Mouse (Mus musculus) megakaryocyte progenitor cell, adult 5-6 weeks (primary cell): ENCODE measurements at regions not wholly inside any gene's neighbourhood (a gene's known extent, or its start where the extent isn't known, plus 50 kb on each side); places are given as distances from the start of the nearest gene placed in this dataset.
A peak's percentile ranks its signal among the peaks of the same experiment; 100 is the strongest.

Experiments used
- ATAC-seq: replicated peaks from 2 replicates; pipeline ENCODE4 v1.8.0; 2016; ENCODE audit warnings: mild to moderate bottlenecking, moderate TSS enrichment, inconsistent platforms; ENCODE audit not compliant: poor library complexity

DNA sequence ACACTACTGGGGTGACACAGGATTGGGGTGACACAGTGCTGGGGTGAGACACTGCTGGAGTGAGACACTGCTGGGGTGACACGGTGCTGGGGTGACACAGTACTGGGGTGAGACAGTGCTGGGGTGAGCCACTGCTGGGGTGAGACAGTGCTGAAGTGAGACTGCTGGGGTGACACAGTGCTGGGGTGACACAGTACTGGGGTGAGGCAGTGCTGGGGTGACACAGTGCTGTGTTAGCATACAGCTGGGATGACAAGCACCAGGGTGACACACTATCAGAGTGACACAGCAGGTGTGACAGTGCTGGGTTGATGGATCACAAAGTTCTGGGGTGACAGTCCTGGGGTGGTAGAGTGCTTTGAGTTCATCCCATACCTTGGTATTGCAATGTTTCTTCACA is 137.3 kb upstream of the Irx4 start:
- ATAC-seq = no peak

DNA sequence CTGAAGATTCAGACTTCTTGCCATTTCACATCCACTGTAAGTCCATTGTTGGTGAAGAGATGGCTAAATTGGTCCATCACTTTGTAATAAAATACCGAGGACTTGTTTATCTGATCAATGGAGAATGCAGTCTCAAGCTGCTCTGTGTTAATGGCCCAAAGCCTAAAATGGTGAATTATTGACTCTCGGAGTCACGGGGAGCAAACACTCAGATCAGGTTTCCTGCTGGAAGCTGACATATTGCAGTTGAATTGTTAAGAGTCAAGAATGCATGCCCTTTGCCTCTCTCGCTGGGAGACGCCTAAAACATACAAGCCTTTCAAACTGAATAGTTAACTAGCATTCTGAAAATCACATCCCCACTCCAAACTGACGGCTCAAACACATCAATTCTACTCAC is 129.0 kb upstream of the Irx4 start:
- no peak for ATAC-seq

- no peak for ATAC-seq
Observed at GRCm38 (mm10) chr13:73132746-73133145, 127.5 kb upstream of the Irx4 start.

DNA sequence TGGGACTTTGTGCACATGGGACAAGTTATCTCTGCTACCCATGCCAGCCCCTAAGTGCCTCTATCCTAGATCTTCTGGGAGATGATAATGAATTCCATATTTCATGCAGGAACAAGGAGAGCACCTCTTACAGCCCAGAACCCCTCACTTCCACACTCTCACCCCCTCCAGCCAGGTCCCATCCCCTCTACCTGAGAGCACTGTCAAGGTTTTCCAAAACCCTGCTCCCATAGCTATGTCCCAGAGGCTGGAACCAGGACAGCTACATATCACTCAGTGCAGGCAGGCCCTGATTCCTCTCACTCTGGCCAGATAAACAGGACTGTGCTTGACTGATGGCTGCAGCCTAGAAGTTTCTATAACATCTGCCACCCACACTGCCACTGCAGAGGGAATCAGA is 125.3 kb upstream of the Irx4 start:
- no peak for ATAC-seq

DNA sequence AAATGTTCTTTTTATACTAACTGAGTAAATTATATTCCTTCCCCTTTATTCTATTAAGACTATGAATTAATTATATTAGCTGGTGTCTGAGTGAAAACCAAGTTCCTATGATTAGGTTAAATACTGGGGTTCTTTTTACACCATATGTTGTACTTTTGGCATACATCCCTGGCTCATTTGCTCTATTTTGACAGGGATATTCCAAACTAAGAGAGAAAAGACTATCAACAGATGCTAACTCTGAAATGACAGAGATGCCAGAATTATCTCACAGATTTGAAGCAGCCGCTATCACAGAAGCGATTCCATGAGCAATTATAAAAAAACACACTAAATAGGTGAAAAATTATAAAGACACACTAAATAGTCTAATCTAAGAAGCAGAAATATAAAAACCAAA is 119.0 kb upstream of the Irx4 start:
- ATAC-seq = no peak

DNA sequence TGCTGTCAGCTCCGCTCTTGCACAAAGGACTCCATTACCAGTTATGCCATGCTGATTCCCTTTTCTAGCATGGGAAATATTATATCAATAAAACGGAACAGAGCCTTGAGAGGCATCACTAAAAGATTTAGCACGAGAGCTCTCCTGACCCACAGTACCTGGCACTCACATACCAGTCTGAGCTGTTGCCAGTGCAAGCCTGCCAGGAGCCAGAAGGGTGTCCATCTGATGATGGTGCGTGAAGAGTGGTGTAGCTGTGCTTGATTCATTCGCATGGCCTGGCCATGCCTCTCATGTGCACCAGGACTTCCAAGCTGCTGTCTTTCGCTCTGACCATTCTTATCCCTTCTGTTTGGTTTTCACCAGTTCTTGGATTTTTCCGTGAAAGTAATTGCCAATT is 102.3 kb upstream of the Irx4 start:
- no peak for ATAC-seq

- ATAC-seq = no peak
Observed at GRCm38 (mm10) chr13:73159454-73159853, 100.8 kb upstream of the Irx4 start.

DNA sequence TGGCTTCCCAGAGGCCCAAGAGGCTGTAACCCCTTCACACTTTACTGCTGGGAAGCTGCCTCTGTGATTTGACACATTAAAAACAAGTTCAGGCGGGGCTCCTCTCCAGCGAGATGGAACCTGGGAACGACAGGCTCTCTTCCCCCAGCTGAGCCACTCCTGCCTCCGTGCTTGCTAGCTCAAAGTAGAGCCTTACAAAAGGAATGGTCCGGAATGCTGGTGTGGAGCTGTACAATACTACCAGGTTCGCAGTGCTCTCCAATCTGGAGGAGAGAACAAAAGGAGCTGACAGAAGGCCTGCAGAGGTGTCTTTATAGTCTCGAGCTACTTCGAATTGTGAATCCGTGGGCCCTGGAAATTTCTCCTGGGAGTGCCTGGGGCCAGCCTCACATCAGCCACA is 100.4 kb upstream of the Irx4 start:
- no peak for ATAC-seq

- ATAC-seq = peak; percentile 92
Observed at GRCm38 (mm10) chr13:73160289-73160688, 100.0 kb upstream of the Irx4 start.

DNA sequence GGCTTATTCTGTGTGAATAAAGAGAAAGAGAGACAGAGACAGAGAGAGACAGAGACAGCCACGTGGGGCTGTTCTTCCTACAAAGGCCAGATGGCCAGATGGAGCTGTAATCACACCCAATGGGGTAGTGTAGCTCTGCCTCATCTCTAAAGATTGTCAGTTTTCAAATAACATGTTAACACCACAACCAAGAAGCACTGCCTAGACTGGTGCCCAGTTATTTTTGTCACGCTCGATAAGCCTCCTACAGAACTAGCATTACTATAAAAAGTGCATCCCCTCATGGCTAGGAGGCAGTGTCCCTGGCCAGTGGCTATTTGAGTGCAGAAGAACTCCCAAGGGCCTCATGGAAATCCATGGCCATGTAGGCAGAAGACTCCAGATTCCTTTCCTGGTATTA is 90.0 kb upstream of the Irx4 start:
- ATAC-seq = no peak

GRCm38 (mm10) chr13:73207931-73208448 is 52.3 kb upstream of the Irx4 start:
- no peak for ATAC-seq
